Mouse (Mus musculus): Measurements from ENCODE around the gene Fsd2. TPM values are rescaled to one million over a fixed set of nuclear protein-coding genes. Genes with fewer than 3 reads are reported as not detected.

Gene Fsd2
- polyA plus RNA-seq, 1 experiment: 4.8 TPM

DNA sequence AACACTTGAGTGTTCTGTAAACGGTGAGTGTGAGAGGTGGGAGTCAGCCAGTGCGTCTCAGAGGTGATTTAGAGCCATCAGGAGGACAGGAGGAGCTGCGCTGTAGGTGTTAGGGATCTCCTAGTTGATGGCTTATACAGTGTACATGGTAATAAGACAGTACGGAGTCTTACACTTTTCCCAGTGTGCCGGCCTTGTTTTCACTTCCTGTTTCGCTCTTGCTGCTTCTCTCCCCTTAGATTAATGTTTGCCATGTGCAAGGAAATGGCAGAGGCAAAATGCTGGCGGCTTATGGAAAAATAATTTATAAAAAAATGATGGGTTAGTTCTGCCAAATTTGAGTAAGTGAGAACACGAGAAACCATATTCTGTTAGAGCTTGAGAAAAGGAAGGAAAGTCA, 37.8 kb downstream of the Fsd2 start:
- peaks cover 26% of the 10 kb centered on the region for H3K79me2 ChIP-seq (ENCODE audit: control insufficient read depth, insufficient read depth)
- no peak for TF ChIP-seq E2F4 (IDR thresholded peaks at IDR 0.05; ENCODE audit: insufficient read depth)
- no peak for TF ChIP-seq SRF (IDR thresholded peaks at IDR 0.05; ENCODE audit: control insufficient read depth, insufficient read length, low read depth)
- TF ChIP-seq MYOD1 (IDR thresholded peaks at IDR 0.05; ENCODE audit: control insufficient read depth in 1 of 3, insufficient read length in 2 of 3, low read depth in 2 of 3): no peak
- TF ChIP-seq POLR2AphosphoS2 (IDR thresholded peaks at IDR 0.05; ENCODE audit: insufficient read length, low read depth): no peak
- no peak for TF ChIP-seq USF1 (IDR thresholded peaks at IDR 0.05; ENCODE audit: low read depth)
- no peak for TF ChIP-seq MYOG (IDR thresholded peaks at IDR 0.05; ENCODE audit: control insufficient read depth in 1 of 3, insufficient read depth in 1 of 3, insufficient read length in 2 of 3, low read depth in 2 of 3)
- TF ChIP-seq POLR2A (IDR thresholded peaks at IDR 0.05; ENCODE audit: insufficient read length, low read depth): no peak
- TF ChIP-seq CEBPB (IDR thresholded peaks at IDR 0.05; ENCODE audit: insufficient read depth, poor library complexity, severe bottlenecking): no peak
- no peak for TF ChIP-seq TCF3 (IDR thresholded peaks at IDR 0.05; ENCODE audit: insufficient read length, low read depth)
- no peak for TF ChIP-seq TCF12 (IDR thresholded peaks at IDR 0.05; ENCODE audit: insufficient read depth, poor library complexity, severe bottlenecking)
- no peak for TF ChIP-seq MAX (IDR thresholded peaks at IDR 0.05; ENCODE audit: low read depth)
- no peak for TF ChIP-seq REST (IDR thresholded peaks at IDR 0.05; ENCODE audit: insufficient read depth, insufficient read length)
- no peaks in the 10 kb centered on the region for H3K27me3 ChIP-seq (ENCODE audit: control insufficient read depth, insufficient read depth, insufficient read length)
- no peak overlapping the region for H3K4me2 ChIP-seq (ENCODE audit: low read depth)
- no peak overlapping the region for H3K4me3 ChIP-seq
- no peak overlapping the region for H3ac ChIP-seq (ENCODE audit: control insufficient read depth, insufficient read length)
- H3K36me3 ChIP-seq (ENCODE audit: control insufficient read depth, insufficient read depth): peaks cover 23% of the 10 kb centered on the region

DNA sequence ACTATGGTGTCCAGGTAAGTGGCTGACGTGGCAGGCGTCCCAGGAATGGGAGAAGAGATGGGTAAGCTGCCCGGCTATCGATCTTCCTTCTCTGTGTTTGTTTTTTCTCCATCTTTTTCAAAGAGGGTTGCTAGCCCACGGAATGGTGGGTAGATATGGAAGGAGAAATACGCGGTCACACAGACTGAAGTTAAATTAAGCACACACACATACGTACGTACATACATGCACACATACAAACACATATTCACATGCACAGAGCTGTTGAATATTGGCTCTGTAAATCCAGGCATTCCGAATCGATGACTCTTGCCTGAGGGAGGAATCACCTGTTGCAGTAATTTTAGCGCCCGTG, 43.1 kb downstream of the Fsd2 start:
- peak overlapping the region; percentile 64 for H3ac ChIP-seq (ENCODE audit: control insufficient read depth, insufficient read length)
- peaks cover 3% of the 10 kb centered on the region for H3K36me3 ChIP-seq (ENCODE audit: control insufficient read depth, insufficient read depth)
- TF ChIP-seq POLR2A (IDR thresholded peaks at IDR 0.05; ENCODE audit: insufficient read length, low read depth) (no peak), MYOD1 (IDR thresholded peaks at IDR 0.05; ENCODE audit: control insufficient read depth in 1 of 3, insufficient read length in 2 of 3, low read depth in 2 of 3) (no peak), CEBPB (IDR thresholded peaks at IDR 0.05; ENCODE audit: insufficient read depth, poor library complexity, severe bottlenecking) (no peak), SRF (IDR thresholded peaks at IDR 0.05; ENCODE audit: control insufficient read depth, insufficient read length, low read depth) (no peak), MAX (IDR thresholded peaks at IDR 0.05; ENCODE audit: low read depth) (no peak), MYOG (IDR thresholded peaks at IDR 0.05; ENCODE audit: control insufficient read depth in 1 of 3, insufficient read depth in 1 of 3, insufficient read length in 2 of 3, low read depth in 2 of 3) (no peak), REST (IDR thresholded peaks at IDR 0.05; ENCODE audit: insufficient read depth, insufficient read length) (no peak), E2F4 (IDR thresholded peaks at IDR 0.05; ENCODE audit: insufficient read depth) (no peak), USF1 (IDR thresholded peaks at IDR 0.05; ENCODE audit: low read depth) (no peak), TCF12 (IDR thresholded peaks at IDR 0.05; ENCODE audit: insufficient read depth, poor library complexity, severe bottlenecking) (no peak), POLR2AphosphoS2 (IDR thresholded peaks at IDR 0.05; ENCODE audit: insufficient read length, low read depth) (no peak), TCF3 (IDR thresholded peaks at IDR 0.05; ENCODE audit: insufficient read length, low read depth) (no peak)
- peaks cover 27% of the 10 kb centered on the region for H3K79me2 ChIP-seq (ENCODE audit: control insufficient read depth, insufficient read depth)
- H3K4me3 ChIP-seq: peak overlapping the region; percentile 70
- H3K4me2 ChIP-seq (ENCODE audit: low read depth): peak overlapping the region; percentile 91
- H3K27me3 ChIP-seq (ENCODE audit: control insufficient read depth, insufficient read depth, insufficient read length): no peaks in the 10 kb centered on the region

DNA sequence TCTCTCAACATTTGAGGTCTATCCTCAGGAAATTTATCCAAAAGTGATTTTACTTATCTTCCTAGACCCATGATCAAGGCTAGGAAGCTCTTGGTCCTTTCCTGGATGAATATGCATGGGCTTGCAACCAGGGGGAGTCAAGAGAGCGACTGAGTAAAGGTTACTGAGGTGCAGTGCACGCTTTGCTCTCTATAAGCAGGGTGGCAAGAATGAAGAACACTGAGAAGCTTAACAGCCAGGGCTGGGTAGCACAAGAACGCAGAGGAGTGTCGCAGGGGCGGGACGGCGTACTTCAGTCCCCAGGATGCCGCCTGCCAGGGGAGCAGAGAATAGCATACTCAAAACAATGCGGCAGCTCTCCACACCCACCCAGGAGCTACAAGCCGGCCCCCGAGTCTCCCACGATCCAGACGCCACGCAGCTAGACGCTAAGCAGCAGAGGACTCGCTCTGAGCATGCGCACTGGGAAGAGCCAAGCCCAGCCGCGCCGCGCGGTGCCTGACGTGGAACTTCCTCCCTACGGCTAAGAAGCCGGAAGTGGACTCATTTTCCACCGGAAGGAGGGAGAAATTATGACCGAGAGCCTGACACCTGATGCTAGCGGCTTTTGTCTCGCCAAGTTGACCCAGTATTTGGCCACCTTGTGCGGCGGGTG, 43.6 kb downstream of the Fsd2 start:
- peak overlapping the region; percentile 96 for H3K4me2 ChIP-seq (ENCODE audit: low read depth)
- H3K79me2 ChIP-seq (ENCODE audit: control insufficient read depth, insufficient read depth): peaks cover 22% of the 10 kb centered on the region
- peaks cover 3% of the 10 kb centered on the region for H3K36me3 ChIP-seq (ENCODE audit: control insufficient read depth, insufficient read depth)
- peak overlapping the region; percentile 64 for H3ac ChIP-seq (ENCODE audit: control insufficient read depth, insufficient read length)
- no peak for TF ChIP-seq SRF (IDR thresholded peaks at IDR 0.05; ENCODE audit: control insufficient read depth, insufficient read length, low read depth)
- TF ChIP-seq POLR2A (IDR thresholded peaks at IDR 0.05; ENCODE audit: insufficient read length, low read depth): peak; percentile 87
- no peak for TF ChIP-seq MYOD1 (IDR thresholded peaks at IDR 0.05; ENCODE audit: control insufficient read depth in 1 of 3, insufficient read length in 2 of 3, low read depth in 2 of 3)
- no peak for TF ChIP-seq MAX (IDR thresholded peaks at IDR 0.05; ENCODE audit: low read depth)
- peak; percentile 83 for TF ChIP-seq POLR2AphosphoS2 (IDR thresholded peaks at IDR 0.05; ENCODE audit: insufficient read length, low read depth)
- H3K27me3 ChIP-seq (ENCODE audit: control insufficient read depth, insufficient read depth, insufficient read length): no peaks in the 10 kb centered on the region
- peak overlapping the region; percentile 70 for H3K4me3 ChIP-seq

DNA sequence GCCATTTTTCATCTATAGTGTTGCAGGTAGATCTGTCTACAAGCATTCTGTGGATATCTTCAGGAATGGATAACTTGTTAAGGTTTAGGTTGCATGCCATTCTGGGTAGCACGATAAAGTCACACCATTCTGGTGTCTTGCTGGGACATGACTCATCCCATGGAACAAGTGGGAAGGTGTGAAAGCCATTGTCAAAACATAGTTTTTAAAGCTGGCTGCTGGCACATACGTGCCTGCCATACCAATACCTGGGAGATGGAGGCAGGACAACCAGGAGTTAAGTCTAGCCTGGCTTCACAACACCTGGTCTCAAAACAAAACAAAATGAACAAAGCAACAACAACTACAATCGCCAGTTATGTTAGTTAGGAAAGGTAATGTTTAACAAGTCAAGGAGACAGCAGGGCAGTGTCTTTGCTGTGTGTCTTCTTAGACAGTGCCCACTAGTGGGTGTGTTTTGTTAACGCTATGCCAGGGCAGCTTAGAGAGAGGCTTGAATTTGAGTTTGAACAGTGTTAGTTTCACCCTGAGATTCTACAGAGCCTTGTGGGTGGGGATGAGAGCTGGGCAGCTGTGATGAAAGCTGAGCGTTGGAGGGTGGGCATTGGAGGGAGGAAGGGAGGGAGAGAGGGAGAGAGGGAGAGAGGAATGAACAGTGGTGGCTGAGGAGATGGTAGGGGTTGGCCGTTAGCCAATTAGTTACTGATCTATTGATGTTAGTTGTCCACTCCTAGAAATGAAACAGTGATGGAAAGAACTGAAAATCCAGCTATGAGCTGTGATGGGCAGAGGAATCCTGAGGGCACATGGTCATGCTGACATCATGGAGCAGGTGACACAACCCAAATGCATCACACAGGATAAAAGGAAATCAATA, 50.4 kb downstream of the Fsd2 start:
- H3K4me2 ChIP-seq (ENCODE audit: low read depth): no peak overlapping the region
- H3K79me2 ChIP-seq (ENCODE audit: control insufficient read depth, insufficient read depth): no peaks in the 10 kb centered on the region
- no peak overlapping the region for H3K4me3 ChIP-seq
- H3K27me3 ChIP-seq (ENCODE audit: control insufficient read depth, insufficient read depth, insufficient read length): peaks cover 16% of the 10 kb centered on the region
- H3ac ChIP-seq (ENCODE audit: control insufficient read depth, insufficient read length): no peak overlapping the region
- TF ChIP-seq E2F4 (IDR thresholded peaks at IDR 0.05; ENCODE audit: insufficient read depth) (no peak), TCF3 (IDR thresholded peaks at IDR 0.05; ENCODE audit: insufficient read length, low read depth) (no peak), MYOG (IDR thresholded peaks at IDR 0.05; ENCODE audit: control insufficient read depth in 1 of 3, insufficient read depth in 1 of 3, insufficient read length in 2 of 3, low read depth in 2 of 3) (no peak), TCF12 (IDR thresholded peaks at IDR 0.05; ENCODE audit: insufficient read depth, poor library complexity, severe bottlenecking) (no peak), POLR2A (IDR thresholded peaks at IDR 0.05; ENCODE audit: insufficient read length, low read depth) (no peak), USF1 (IDR thresholded peaks at IDR 0.05; ENCODE audit: low read depth) (no peak), POLR2AphosphoS2 (IDR thresholded peaks at IDR 0.05; ENCODE audit: insufficient read length, low read depth) (no peak), REST (IDR thresholded peaks at IDR 0.05; ENCODE audit: insufficient read depth, insufficient read length) (no peak), MYOD1 (IDR thresholded peaks at IDR 0.05; ENCODE audit: control insufficient read depth in 1 of 3, insufficient read length in 2 of 3, low read depth in 2 of 3) (no peak), SRF (IDR thresholded peaks at IDR 0.05; ENCODE audit: control insufficient read depth, insufficient read length, low read depth) (no peak)
- no peaks in the 10 kb centered on the region for H3K36me3 ChIP-seq (ENCODE audit: control insufficient read depth, insufficient read depth)
